Mouse (Mus musculus): Measurements from ENCODE around the gene Ankub1.

Gene Ankub1

GRCm38 (mm10) chr3:57692719-57693118 lies at the start of gene Ankub1:
Gene Ankub1 (minus strand): TSS chr3:57692799.
- no peak for DNase-seq (ENCODE audit: low spot score)

GRCm38 (mm10) chr3:57739830-57740229 lies 47.2 kb upstream of the Ankub1 start:
- no peak for DNase-seq (ENCODE audit: low spot score)

DNA sequence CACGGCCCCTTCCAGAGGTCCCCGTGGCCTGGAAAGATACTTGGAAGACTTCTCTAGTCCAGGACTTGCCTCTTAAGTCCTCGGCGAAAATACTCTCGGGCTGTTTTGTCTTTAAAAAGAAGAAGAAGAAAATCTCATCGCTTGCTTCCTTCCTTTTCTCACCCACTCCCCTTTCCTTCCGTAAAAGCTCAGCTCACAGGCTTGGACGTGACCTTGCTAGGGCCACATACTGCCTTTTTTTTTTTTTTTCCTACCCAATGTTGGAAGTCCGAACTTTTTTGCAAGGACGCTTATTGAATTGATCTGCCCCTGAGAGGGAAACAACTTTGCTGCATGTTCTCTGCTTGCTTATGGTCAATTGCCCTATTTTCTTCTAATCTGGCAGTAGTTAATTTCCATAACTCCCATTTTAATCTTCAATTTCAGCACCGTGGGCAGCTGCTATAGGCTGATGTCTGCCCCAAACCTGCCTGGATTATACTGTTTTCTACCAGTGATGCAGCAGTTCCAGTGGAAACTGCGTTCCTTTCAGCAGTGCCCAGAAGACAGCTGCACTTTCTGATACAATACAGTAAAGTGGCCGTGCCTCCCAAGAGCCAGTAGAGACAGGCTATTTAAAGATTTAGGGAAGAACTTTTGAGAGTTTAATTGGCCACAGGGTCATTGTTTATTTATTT lies 44.0 kb upstream of the Ankub1 start:
- DNase-seq (ENCODE audit: low spot score), result peak; percentile 18

GRCm38 (mm10) chr3:57735511-57736370 lies 43.1 kb upstream of the Ankub1 start, which contains the start of gene Rnf13:
Gene Rnf13 (plus strand): TSS chr3:57736062.
- peak; percentile 97 for DNase-seq (ENCODE audit: low spot score)

DNA sequence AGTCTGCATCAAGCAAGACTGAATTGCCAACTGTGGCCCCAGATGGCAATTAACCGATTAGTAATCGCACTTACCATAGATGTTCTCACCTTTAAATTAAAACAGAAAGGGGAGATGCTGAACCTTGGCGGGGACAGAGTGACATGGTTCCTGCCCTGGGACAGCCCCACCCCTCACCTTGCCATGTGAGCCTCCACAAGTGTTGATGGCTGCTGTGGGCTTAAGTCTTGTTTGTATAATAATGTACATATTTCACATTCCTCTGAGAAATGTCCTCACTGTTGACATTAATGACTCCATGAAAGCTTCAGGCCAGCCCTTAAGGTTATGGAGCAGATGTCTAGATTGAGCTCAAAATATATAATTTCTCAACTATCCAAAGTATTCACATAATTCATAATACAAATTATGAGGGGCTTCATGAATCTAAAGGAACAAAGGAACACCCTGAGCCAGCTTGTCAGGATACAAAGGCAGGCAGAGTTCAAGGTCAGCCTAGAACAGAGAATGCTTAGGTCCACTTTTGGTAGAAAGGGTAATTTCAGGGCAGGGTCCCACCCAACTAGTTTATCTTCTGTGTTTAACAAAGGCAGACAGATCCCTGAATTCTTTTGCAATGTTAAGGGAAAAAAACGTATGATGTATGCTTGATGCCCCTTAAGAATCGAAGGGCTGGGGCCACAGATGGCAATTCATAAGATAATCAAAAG lies 39.8 kb upstream of the Ankub1 start:
- DNase-seq (ENCODE audit: low spot score), result no peak

GRCm38 (mm10) chr3:57714151-57714550 lies 21.6 kb upstream of the Ankub1 start:
- DNase-seq (ENCODE audit: low spot score), result no peak

DNA sequence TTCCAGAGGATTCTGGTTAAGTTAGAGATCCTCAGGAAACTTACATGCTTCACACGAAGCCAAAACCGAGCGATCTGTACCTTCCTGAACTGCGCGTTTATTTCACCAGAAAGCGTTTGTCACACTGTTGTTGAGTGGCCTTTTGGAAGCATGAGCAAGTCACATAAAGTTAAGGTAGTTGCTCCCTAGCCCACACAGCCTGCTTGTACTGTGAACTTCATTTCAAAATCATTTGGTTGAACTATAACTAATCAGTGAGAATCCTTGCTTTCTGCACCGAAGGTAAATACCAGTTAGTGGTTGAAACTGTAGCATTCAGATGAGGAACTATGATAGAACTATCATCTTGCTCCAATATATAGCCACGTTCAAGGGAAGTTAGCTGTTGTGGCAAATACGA lies 4.2 kb upstream of the Ankub1 start:
- DNase-seq (ENCODE audit: low spot score), result no peak

DNA sequence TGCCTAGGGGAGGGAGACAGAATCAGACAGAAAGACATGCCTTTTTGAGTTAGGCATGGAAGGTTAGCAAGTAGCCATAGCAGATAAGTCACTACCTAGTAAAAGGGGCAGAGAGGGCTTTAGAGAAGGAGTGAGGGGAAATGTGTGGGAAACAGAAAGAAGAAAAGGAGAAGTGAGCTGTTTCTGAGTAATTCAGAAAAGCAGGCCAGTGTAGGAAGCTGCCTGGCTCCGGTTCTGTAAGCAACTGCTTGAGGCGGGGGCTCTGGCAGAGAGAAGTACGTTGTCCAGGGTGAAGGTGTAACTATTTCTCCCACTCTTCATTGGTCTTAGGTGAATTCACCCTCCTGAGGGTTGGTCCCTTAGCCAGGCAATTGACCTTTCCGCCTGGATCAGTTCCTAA lies 3.6 kb upstream of the Ankub1 start:
- no peak for DNase-seq (ENCODE audit: low spot score)

- DNase-seq (ENCODE audit: low spot score), result no peak
Observed at GRCm38 (mm10) chr3:57691772-57692171, 827 bp downstream of the Ankub1 start.

GRCm38 (mm10) chr3:57677786-57678185 lies 14.8 kb downstream of the Ankub1 start:
- no peak for DNase-seq (ENCODE audit: low spot score)

- DNase-seq (ENCODE audit: low spot score), result no peak
Observed at GRCm38 (mm10) chr3:57674075-57674474, 18.5 kb downstream of the Ankub1 start.

DNA sequence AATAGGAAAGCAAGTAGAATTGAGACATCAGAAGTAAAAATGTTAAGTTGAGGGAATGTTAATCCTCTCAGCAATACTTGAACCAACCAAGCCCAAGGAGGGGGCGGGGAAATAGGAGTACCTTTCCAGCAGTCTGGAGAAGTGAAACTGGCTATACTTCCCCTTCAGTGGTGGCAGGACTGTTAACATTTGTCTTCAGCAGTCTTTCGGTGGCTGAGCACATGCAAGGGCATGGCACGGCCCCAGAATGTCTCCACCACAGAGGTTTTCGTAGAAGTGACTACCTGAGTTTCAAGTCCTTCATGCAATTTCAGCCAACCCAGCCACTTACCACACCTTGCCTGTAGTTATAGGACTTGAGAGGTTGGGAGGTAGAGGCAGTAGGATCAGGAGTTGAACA lies 19.0 kb downstream of the Ankub1 start:
- no peak for DNase-seq (ENCODE audit: low spot score)

GRCm38 (mm10) chr3:57667054-57667723 lies 25.4 kb downstream of the Ankub1 start:
- DNase-seq (ENCODE audit: low spot score), result peak; percentile 81

GRCm38 (mm10) chr3:57665880-57666279 lies 26.7 kb downstream of the Ankub1 start:
- DNase-seq (ENCODE audit: low spot score), result no peak

DNA sequence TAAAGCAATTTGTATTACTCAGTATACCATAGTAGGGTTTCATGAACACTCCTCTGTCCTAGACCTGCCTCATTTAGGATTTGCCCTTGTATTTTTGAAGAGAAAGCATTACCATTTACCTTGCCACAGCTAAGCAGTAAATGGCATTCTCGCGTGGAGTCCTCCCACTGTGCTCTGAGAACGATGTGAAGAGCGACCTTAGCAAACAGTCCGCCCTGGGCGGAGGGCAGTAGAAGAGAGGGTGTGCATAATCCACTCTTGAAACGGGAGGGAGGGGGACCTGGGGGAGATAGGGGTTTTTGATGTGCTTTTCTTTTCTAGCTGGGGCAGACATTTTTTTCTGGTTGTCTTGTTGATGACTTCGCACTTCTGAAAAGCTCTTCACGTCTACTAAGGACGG lies 27.9 kb downstream of the Ankub1 start:
- no peak for DNase-seq (ENCODE audit: low spot score)

- DNase-seq (ENCODE audit: low spot score), result peak; percentile 76
Observed at GRCm38 (mm10) chr3:57663731-57664130, 28.9 kb downstream of the Ankub1 start.

DNA sequence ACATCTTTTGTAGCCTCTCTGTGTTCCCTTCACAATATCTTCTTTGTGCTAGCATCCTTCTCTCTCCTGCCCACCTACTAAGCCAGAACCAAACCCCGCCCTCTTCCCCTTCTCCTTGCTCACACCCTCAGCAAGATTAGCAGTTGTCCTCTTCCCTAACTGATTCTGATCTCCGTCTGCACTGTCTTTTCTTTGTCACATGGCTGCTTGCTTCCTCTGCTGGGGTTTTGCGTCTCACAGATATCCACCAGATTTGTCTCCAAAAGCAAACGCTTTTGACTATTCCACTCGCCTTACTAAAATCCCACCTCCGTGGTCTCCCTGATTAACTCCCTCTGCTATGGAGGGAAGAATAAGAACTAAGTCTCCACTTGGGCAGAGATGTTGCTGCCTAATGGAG lies 34.0 kb downstream of the Ankub1 start:
- no peak for DNase-seq (ENCODE audit: low spot score)

- DNase-seq (ENCODE audit: low spot score), result no peak
Observed at GRCm38 (mm10) chr3:57653646-57654045, 39.0 kb downstream of the Ankub1 start.

- no peak for DNase-seq (ENCODE audit: low spot score)
Observed at GRCm38 (mm10) chr3:57652485-57652884, 40.1 kb downstream of the Ankub1 start.

DNA sequence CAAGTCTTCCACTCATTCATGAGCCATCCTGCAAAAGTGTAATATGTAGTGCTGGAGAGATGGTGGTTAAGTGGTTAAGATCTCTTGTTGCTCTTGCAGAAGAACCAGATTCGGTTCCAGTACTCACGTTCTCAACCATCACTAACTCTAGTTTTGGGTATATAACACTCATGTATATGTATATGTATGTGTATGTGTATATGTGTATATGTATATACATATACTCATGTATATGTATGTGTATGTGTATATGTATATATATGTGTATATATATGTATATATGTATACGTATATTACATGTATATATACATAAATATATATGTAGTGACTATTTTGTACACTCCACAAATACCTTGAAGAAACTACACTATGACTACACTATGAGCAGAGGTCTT lies 40.7 kb downstream of the Ankub1 start:
- DNase-seq (ENCODE audit: low spot score), result no peak

- peak; percentile 92 for DNase-seq (ENCODE audit: low spot score)
Observed at GRCm38 (mm10) chr3:57651231-57651864, 41.3 kb downstream of the Ankub1 start, which contains the start of gene Commd2. Gene Commd2 (minus strand): TSS chr3:57651715.

GRCm38 (mm10) chr3:57643191-57643590 lies 49.4 kb downstream of the Ankub1 start:
- no peak for DNase-seq (ENCODE audit: low spot score)
